Mouse (Mus musculus) gastrocnemius, postnatal 25 days (tissue): Measurements from ENCODE around the gene Atp8b3. TPM values are rescaled to one million over a fixed set of nuclear protein-coding genes. Genes with fewer than 3 reads are reported as not detected.

Source experiments
- DNase-seq: peaks from one replicate; pipeline ENCODE4 v3.0.0; 2022
- total RNA-seq, 2 experiments: library from RNA; stranded (reverse); gene quantifications; 1 replicate in 1 of 2; 2 replicates in 1 of 2; pipeline ENCODE4 v1.2.3; 2021

Atp8b3 gene
- total RNA-seq, 2 experiments from 2014 or later, result not detected

DNA sequence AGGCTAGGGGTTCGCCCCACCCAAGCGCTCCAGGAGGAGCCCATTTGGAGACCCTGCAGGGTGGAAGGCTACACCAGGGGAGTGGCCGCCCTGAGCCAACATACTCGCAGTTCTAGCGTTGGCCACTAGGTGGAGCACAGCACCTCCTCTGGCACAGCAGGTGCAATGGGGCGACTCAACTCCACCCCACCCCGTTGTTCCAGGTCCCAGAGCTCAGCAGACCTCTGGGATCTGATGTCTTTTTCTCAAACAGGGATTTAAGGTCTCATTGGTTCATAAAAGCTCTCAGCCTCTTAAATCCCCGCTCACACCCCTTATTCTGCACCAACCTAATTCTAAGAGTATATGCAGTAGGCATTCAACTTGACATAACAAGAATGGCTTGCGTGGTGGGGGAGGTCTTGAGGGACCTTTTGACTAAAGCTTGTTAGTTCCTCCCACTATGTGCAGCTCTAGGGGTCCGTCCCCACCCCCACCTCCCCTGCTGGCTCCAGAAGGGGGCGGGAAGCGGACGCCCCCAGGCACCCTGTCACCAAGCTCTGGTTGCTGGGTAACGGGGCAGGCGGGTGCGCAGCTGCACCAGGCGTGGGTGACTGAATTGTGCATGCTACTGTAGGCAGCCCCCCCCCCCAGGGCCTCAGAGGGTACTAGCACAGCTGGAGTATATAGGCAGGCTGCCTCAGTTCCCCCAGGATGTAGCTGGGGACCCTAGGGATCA, 27.6 kb upstream of the Atp8b3 start:
- peak; percentile 67 for DNase-seq

DNA sequence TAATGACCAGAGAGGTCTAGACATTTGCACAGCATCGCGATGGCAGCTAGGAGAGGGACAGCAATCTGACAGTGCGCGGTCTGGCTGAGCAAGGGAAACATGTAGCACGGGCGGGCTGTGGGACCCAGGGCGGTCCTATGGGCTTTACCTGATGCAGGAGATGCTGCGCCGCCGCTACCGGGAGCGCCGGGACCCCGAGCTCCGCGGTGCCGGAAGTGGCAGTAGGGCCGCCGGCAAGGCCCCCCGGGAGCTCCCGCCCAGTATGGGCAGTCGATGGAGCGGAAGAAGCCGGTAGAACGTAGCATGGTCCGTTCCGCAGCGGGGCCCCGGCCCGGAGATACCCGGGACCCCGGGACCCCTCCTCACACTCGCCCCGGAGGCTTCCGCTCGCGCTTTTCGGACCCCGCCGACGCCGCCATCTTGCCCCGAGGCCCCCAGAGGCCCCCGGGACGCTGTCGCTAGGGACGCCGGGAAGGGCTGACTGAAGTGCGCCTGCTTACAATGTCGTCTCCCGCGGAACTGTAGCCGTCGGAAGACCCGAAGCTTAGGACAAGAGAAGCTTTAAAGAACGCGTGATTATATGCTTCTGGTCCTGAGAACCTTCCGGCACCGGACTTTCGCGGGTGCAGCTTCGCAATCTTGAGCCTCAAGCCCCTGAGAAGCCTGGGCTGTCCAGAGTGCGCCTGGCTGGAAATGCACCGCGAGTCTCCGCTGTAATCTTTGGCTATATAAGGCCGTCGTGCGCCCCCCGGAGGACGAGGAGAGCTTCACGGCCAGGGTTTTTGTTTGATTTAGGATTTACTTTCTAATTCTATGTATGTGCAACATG, 22.4 kb upstream of the Atp8b3 start, which contains the start of gene Rexo1:
Gene Rexo1, minus strand, starts transcription at position 445 of the 829 bp plus-strand sequence.
- peak; percentile 88 for DNase-seq

DNA sequence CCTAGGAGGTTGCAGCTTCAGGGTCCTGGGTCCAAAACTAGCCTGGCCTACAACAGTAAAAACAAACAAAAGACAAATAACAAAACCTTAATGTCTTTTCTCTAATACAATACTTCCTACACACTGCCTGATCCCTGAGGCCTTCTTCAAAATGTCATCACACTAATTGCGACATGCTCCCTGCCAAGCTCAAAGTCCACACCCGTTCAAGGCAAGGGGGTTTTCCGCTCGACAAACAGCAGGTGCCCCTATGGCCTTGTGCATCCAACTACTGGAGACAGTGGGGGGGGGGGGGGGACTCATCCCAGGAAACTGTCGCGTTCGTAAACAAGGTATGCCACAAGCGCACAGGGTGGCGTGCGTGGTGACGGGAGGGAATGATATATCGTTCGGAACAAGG, 21.7 kb upstream of the Atp8b3 start:
- no peak for DNase-seq

DNA sequence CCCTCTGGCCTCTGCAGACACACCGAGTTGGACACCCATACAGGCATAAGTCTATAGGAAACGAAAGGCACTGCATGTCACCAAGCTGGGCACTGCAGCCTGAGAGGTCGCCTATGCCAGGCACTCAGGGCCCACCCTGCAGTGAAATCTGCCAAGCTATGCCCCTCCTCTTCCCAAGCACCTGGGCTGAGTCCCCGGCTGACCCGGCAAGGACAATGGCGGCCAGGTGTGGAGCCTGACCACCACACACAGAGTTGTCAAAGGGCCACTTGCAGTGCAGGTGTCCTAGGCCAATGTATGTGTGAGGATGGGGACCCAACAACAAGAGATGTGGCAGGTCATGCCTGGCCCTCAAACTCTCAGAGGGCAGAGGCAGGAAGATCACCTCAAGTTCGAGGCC, 20.5 kb upstream of the Atp8b3 start:
- no peak for DNase-seq

DNA sequence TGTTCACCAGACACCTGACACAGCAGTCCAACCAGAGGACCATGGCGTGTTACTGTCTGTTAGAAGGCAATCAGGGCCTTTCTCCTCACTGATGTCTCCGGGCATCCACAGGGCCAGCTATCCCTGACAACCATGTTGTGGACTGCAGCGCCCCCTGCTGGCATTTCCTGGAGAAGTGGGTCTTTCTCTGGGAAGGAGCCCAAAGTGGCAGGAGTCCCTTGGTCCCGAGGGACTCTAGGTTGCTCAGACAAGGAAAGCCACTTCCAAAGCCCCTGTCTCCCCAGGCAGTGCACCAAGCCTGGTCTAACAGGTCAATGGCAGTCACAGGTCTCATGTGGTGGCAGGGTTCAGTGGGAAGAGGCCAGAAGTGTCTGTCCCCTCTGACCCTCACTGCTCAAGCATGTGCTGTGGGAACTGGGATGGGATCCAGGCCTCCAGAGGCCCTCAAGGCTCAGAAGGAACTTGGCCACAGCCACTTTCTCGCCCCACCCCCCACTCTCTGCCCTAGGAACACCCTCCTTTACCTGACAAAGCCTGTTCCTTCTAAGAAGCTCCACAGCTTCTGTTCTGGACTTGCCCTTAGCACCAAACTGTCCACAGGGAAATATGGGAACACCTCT, 18.5 kb upstream of the Atp8b3 start:
- DNase-seq, result no peak

DNA sequence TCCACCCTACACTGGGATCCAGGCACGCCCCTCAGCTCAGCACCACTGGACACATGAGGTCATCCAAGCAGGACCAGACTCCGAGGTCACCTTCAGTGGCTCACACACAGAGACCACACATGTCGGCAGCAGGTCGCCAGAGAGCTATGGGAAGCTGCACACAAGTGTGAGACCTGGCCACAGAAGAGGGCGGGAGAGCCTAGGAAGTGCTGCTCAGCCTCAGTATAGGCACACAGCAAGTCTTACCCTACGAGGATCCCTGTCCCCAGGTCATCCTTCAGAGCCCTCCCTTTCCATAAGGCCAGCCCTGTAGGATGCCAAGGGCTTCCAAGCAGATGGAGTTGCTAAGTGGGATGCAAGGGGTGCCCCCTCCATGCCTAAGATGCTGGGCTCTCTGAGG, 15.1 kb upstream of the Atp8b3 start:
- DNase-seq, result no peak

DNA sequence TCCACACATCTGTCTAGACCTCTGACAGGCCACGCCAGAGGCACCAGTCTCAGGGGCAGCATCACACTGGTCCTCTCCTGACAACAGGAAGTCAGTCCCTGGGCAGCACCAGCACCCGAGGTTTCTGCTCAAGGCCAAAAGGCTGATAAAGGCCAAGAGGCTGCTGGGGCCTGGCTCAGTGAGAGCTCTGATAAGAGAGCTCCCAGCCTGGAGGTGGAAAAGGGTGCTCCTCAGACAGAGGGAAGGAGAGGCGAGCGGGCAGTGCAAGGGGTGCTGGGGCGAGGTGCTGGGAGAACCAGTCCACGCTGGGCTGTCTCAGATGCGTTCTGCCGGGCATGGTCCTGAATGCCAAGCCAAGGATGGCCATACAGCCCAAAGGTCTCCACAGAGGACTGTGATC, 14.7 kb upstream of the Atp8b3 start:
- no peak for DNase-seq

DNA sequence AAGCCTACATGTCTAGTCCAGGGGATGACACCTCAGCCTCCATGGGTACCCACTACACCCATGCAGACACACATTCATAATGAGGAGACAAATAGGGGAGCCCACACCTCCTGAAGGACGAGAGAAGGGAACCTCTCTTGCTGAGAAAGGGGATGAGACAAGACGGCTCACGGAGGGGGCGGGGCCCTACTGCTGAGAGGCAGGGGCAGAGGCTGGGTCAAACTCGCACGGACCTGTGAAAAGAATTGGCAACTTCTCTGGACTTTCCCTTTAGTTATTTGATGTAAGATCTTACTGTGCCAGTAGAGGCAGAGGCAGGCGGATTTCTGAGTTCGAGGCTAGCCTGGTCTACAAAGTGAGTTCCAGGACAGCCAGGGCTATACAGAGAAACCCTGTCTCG, 13.4 kb upstream of the Atp8b3 start:
- no peak for DNase-seq

DNA sequence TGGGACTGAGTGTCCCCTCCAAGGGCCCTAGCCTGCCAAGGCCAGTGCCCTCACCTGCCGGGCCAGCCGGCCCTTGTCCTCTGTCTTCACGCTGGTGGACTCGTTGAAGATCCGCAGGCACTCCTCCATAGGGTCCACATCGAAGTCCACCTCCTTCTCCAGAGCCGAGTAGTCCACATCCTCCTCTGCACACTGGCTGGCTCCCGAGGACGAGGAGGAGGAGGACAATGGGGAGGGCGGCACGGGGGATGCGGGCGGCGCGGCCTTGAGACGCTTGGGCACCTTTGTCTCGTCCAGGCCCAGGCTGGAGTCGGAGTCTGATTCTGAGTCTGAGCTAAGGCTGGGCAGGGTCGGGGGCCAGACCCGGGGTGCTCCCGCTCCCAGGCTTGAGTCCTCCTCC, 10.4 kb upstream of the Atp8b3 start:
- no peak for DNase-seq

DNA sequence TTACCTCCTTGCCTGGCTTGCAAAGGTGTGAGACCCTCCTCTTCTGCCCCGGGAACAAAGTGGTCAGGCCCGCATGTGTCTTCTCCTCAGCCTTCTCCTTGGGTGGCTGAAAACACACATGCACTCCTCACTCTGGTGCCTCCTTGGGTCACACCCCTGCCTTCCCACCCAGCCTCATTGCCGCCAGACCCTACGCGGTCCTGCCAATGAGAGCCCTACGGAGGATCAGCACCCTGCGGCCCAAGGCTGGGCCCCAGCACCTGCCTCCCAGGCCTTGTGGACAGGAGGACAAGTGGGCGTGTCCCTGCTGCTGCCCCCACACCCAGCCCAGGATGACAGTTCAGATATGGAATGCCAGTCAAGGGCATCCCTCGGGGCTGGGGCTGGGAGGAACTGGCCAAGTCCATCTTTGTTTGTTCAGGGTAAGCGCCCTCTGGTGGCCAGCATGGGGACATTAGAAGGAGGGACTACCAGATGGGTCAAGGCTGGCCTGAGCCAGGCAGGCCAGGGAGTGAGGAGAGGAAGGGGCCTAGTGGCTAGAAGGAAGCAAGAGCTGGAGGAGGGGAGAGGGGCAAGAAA, 9.6 kb upstream of the Atp8b3 start:
- DNase-seq, result no peak

DNA sequence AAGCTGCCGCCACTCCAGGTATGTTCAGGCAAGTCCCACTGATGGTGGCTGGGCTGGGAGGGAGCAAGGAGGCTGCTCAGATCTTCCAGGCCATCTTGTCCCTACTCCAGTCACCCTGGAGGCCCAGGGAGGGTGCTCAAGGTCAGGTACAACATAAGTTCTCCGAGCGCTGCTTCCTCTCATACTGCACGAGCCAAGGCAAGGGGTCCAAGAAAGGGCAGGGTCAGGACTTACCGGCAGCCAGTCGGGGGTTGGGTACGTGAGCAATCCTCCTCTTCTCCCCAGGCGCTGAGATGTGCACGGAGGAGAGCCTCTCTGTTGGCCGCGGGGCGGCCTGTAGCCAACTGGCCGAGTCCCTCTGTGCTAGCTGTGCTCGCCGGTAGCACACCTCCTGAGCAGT, 8.6 kb upstream of the Atp8b3 start:
- no peak for DNase-seq

DNA sequence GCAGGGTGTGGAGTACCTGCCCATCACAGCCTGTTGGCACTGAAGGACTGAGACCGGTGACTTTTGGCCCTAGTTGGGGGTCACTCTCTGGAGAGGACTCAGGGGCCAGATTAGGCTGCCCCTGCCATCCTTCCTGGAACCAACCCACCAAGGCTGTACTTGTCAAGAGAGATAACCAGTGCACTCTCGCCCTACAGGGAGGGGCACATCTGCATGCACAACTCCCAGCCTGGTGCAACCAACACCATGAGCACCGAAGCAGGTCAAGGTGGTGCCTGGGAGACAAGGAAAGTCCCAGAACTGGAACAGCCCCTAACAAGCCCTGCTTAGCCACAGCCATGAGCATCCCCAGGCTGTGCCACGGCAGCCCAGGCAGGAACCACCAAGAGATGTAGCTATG, 8.0 kb upstream of the Atp8b3 start:
- DNase-seq, result no peak

DNA sequence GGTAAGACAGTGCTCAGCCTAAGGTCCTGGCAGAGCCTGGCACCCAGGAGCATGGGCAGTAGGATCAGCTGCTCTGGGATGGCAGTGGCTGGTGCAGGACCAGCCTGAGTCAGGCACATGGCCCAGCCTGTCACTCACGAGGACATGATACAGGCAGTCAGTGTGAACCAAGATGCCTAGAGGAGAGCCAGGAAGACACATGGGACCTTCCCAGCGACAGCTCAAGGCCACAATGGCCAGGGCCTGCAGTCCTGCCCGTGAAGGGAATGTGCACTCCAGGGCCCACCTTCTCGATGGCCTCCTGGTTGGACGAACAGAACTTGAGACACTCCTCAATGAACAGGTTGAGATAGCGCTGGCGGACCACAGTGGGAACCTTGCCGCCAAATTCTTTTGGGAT, 6.7 kb upstream of the Atp8b3 start:
- DNase-seq, result no peak

DNA sequence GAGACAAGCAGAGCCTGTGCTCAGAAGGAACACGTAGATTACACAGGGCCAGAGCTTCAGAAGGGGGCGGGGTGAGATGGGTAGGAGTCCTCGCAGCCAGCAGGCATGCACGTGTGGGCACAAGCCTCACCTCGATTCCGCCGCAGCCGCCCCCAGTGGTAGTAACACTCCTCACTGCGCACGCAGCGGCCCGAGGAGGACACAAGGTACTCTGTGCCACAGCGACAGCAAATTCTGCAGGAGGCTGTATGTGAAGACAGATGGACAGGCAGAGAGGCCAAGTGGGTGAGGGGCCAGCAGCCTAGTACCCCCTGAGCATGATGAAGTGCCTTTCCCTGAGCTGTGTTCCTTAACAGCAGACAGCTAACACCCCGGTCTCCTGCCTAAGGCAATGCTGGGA, 4.9 kb upstream of the Atp8b3 start:
- no peak for DNase-seq

DNA sequence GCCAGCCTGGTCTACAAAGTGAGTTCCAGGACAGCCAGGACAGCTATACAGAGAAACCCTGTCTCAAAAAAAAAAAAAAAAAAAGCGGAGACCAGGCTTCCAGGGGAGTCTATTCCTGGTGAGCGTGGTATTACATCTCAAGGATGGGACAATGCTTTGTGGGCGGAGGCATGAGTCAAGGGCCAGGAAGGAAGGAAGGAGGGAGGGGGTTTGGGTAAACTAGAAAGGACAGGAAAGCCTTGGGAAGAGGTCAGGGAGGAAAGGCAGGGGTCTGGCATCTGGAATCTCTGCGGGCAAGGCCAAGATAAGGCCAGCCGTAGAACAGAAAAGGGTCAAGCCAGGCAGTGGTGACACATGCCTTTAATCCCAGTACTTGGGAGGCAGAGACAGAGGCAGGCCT, 569 bp upstream of the Atp8b3 start:
- no peak for DNase-seq

DNA sequence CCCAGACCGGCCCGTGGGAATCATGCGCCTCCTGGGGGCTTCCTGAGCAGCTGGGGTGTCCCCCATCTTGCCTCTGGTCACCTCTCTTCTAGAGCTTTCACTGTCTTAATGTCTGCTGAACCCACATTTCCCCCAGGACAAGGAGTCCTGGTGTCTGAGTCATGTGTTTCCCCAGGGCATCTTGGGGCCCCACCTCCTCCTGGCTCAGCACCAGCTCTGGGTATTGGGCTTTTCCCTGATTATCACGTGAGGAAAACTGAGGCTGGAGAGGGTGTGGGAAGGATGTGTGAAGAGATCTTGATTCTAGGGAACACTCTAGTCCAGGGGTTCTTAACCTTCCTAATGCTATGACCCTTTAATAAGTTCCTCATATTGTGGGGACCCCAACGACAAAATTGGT, 744 bp downstream of the Atp8b3 start:
- DNase-seq, result no peak

DNA sequence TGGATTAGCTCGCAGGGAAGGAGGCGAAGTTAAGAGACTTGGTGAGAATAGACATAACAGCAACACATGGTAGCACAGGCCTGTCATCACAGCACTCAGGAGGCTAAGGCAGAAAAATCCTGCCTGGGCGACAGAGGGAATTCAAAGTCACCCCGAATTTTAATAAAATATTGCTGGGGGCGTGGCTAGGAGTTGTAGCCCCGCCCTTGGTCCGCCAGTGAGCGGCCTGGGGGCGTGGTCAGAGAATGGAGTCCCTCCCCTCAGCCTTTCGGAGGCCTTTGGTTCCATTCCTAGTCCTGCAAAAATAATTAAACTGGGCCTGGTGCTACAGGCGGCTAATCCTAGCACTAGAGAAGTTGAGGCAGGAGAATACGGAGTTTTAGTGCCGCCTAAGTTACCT, 3.2 kb downstream of the Atp8b3 start:
- DNase-seq, result no peak

DNA sequence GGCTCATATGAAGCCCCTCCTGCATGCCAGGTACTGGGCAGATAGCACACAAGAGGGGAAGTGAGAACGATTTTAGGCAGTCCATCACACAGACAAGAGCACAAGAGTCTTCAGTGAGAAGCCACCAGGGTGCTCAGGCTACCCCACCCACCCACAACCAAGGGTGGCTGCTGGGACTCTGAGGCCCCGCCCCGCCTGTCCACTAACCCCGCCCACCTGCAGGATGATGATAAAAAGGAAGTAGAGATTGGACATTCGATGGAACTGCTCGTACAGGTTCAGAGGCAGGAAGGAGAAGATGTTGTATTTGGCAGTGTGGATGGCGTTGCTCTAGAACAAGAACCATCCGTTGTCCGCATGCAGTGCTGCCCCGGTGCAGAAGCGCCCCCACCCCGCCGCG, 3.9 kb downstream of the Atp8b3 start:
- DNase-seq, result no peak

DNA sequence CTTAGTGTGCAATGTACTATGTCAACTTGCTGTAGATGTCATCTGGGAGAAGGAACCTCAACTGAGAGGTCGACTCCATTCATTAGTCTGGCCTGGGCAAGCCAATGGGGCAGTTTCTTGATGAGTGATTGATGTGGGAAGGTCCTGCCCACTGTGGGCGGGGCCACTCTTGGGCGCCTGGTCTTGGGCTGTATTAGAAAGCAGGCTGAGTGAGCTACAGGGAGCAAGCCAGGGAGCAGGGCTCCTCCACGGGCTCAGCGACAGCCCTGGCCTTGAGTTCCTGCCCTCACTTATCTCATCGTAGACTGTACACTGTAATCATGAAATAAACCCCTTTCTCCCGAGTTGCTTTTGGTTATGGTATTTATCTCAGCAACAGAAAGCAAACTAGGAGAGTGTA, 5.2 kb downstream of the Atp8b3 start:
- DNase-seq, result no peak

DNA sequence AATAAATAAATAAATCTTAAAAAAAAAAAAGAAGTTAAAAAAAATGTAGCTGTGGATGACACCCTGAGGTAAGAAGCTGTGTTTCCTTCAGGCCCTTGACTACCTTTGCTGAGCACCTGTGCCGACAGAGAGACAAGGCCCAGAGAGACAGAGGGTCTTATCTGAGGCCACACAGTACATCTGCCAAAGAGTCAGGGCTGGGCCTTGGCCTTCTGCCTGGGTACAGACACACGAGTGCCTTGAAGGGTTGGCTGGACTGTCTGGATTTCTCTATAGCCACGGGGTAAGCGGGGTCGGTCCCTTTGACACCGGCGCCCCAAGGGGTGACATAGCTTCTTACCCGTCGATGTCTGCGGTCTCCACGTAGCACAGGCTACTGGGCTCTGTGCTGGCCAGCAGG, 6.1 kb downstream of the Atp8b3 start:
- no peak for DNase-seq

DNA sequence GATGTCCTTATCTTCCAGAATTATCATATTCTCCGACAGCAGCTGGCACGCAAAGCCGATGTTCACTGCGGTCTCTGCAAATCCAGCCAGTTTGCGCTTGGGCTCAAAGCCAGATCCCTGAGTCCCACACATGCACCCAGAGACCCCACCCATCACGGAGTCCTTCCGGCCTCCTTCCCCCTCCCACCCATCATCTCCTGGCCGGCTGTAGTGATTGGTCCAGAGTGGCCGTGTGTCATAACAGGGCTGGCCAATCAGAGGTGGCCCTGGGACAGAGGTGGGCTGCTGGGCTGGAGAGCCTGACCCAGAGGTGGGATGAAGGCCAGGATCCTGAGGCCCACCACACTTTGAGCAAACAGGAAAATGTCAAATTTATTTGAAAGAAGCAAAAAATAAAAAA, 12.8 kb downstream of the Atp8b3 start:
- no peak for DNase-seq

DNA sequence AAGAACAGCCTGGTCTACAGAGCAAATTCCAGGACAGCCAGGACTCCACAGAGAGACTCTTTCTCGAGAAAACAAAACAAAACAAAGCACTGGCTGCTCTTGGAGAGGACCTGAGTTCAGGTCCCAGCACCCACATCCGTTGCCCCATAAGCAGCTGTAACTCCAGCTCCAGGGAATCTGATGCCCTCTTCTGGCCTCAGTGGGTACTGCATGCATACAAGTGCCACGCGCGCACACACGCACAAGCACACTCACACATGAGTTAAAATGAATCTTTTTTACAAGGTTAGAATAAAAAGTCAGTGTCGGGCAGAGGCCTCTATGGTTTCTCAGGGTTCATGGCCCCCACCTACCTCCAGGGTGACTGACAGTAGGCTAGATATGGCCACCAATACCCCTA, 15.6 kb downstream of the Atp8b3 start:
- no peak for DNase-seq

DNA sequence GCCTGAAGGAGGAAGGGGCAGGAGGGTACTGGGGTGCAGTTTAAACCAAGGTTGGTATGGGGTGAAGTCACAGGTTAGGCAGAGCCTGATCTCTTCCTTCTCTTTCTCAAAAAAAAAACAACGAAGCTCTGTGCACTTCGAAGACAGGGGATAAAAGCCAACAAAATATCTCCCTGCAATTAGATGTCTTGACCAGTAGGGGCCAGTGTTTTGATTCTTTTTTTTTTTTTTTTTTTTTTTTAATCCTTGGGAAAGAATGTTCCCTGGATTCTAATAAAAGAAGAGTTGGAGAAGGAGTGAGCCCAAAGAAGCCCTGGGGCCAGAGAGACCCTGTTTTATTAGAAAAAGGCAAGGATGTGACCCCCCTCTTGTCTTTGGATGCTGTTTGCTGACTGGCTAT, 19.6 kb downstream of the Atp8b3 start:
- DNase-seq, result no peak
